Mouse (Mus musculus) cerebellum, adult 9-10 months (tissue): ENCODE measurements around the gene Krtap28-13.

Source experiments
- DNase-seq: peaks from one replicate; pipeline ENCODE4 v3.0.0; 2022

Krtap28-13 gene

GRCm38 (mm10) chr1:83060643-83061042 is at the start of gene Krtap28-13:
Gene Krtap28-13 (plus strand): TSS chr1:83060930.
- no peak for DNase-seq

GRCm38 (mm10) chr1:83014477-83014876 is 46.3 kb upstream of the Krtap28-13 start:
- no peak for DNase-seq

- DNase-seq, result no peak
These were observed 45.3 kb upstream of the Krtap28-13 start for GRCm38 (mm10) chr1:83015329-83015879.

- DNase-seq, result no peak
These were observed 44.2 kb upstream of the Krtap28-13 start for GRCm38 (mm10) chr1:83016556-83016955.

- DNase-seq, result no peak
These were observed 28.8 kb upstream of the Krtap28-13 start for GRCm38 (mm10) chr1:83031950-83032349.

- DNase-seq, result no peak
These were observed 28.2 kb upstream of the Krtap28-13 start for GRCm38 (mm10) chr1:83032508-83032907.

GRCm38 (mm10) chr1:83034509-83034908 is 26.2 kb upstream of the Krtap28-13 start:
- DNase-seq, result no peak

- DNase-seq, result no peak
These were observed 23.6 kb upstream of the Krtap28-13 start for GRCm38 (mm10) chr1:83036892-83037667.

GRCm38 (mm10) chr1:83038109-83038672 is 22.5 kb upstream of the Krtap28-13 start, which contains the start of gene Slc19a3:
Gene Slc19a3 (minus strand): TSS chr1:83038448.
- DNase-seq, result peak; percentile 17

GRCm38 (mm10) chr1:83039080-83039479 is 21.6 kb upstream of the Krtap28-13 start:
- no peak for DNase-seq

- no peak for DNase-seq
These were observed 18.4 kb upstream of the Krtap28-13 start, which contains the start of gene Krtap28-10 for GRCm38 (mm10) chr1:83042380-83042779. Gene Krtap28-10 (minus strand): TSS chr1:83042480.

- no peak for DNase-seq
These were observed 15.8 kb upstream of the Krtap28-13 start, which contains the start of gene Gm47969 for GRCm38 (mm10) chr1:83044882-83045427. Gene Gm47969 (plus strand): TSS chr1:83044932.

GRCm38 (mm10) chr1:83058481-83058880 is 2.2 kb upstream of the Krtap28-13 start:
- no peak for DNase-seq

- DNase-seq, result no peak
These were observed 1.5 kb upstream of the Krtap28-13 start, which contains the start of gene A030005K14Rik for GRCm38 (mm10) chr1:83059278-83059677. Gene A030005K14Rik (minus strand): TSS chr1:83059378.

GRCm38 (mm10) chr1:83064851-83065250 is 4.1 kb downstream of the Krtap28-13 start:
- peak; percentile 38 for DNase-seq

GRCm38 (mm10) chr1:83066577-83066976 is 5.8 kb downstream of the Krtap28-13 start:
- DNase-seq, result no peak

- no peak for DNase-seq
These were observed 6.5 kb downstream of the Krtap28-13 start for GRCm38 (mm10) chr1:83067205-83067604.

GRCm38 (mm10) chr1:83075526-83076189 is 14.9 kb downstream of the Krtap28-13 start:
- DNase-seq, result no peak

- peak; percentile 10 for DNase-seq
These were observed 15.6 kb downstream of the Krtap28-13 start for GRCm38 (mm10) chr1:83076190-83076917.

- DNase-seq, result no peak
These were observed 16.3 kb downstream of the Krtap28-13 start for GRCm38 (mm10) chr1:83077016-83077415.

GRCm38 (mm10) chr1:83084790-83085189 is 24.1 kb downstream of the Krtap28-13 start:
- DNase-seq, result no peak

- DNase-seq, result no peak
These were observed 30.5 kb downstream of the Krtap28-13 start for GRCm38 (mm10) chr1:83091268-83091667.
